Mouse (Mus musculus): ENCODE data around the gene Trim31. TPM values are rescaled to one million over a fixed set of nuclear protein-coding genes. Genes with fewer than 3 reads are reported as not detected.

Gene Trim31
- not detected in 2 replicates for polyA plus RNA-seq (2016; fragmentation: Nextera tagmentation; extraction: Ambion mirVana)

- no peaks in the 10 kb centered on the region for H3K36me3 ChIP-seq
- no peaks in the 10 kb centered on the region for H3K9me3 ChIP-seq
- H3K27ac ChIP-seq, result no peak within 1 kb of the TSS
- no peak within 1 kb of the TSS for H3K4me3 ChIP-seq
- WGBS, result 78% methylated on average over 6 of the region's 6 CpGs
- no peak for DNase-seq (ENCODE audit: low spot score)
- no peaks in the 10 kb centered on the region for H3K27me3 ChIP-seq (ENCODE audit: insufficient read depth, poor library complexity, severe bottlenecking)
- no peaks in the 10 kb centered on the region for H3K4me1 ChIP-seq (replicated peaks)
These were observed at the start of gene Trim31 for GRCm38 (mm10) chr17:36897552-36898205. Gene Trim31, plus strand, starts transcription at chr17:36898118.

- peaks cover 38% of the 10 kb centered on the region for H3K36me3 ChIP-seq
- H3K27me3 ChIP-seq (ENCODE audit: insufficient read depth, poor library complexity, severe bottlenecking), result no peaks in the 10 kb centered on the region
- no peak for DNase-seq (ENCODE audit: low spot score)
- H3K4me3 ChIP-seq, result no peak overlapping the region
- 91% methylated on average over 5 of the region's 5 CpGs for WGBS
- H3K9me3 ChIP-seq, result no peaks in the 10 kb centered on the region
- no peaks in the 10 kb centered on the region for H3K4me1 ChIP-seq (replicated peaks)
- no peak overlapping the region for H3K27ac ChIP-seq
These were observed 49.0 kb upstream of the Trim31 start for GRCm38 (mm10) chr17:36848911-36849310.

GRCm38 (mm10) chr17:36849992-36850391 lies 47.9 kb upstream of the Trim31 start:
- no peak overlapping the region for H3K27ac ChIP-seq
- no peak overlapping the region for H3K4me3 ChIP-seq
- WGBS, result 96% methylated on average over 2 of the region's 2 CpGs
- H3K36me3 ChIP-seq, result peaks cover 46% of the 10 kb centered on the region
- no peaks in the 10 kb centered on the region for H3K4me1 ChIP-seq (replicated peaks)
- H3K27me3 ChIP-seq (ENCODE audit: insufficient read depth, poor library complexity, severe bottlenecking), result no peaks in the 10 kb centered on the region
- no peaks in the 10 kb centered on the region for H3K9me3 ChIP-seq
- DNase-seq (ENCODE audit: low spot score), result no peak

GRCm38 (mm10) chr17:36851200-36851599 lies 46.7 kb upstream of the Trim31 start:
- Histone ChIP-seq H3K27ac (no peak overlapping the region), H3K4me1 (replicated peaks) (no peaks in the 10 kb centered on the region), H3K4me3 (no peak overlapping the region), H3K9me3 (no peaks in the 10 kb centered on the region), H3K27me3 (ENCODE audit: insufficient read depth, poor library complexity, severe bottlenecking) (no peaks in the 10 kb centered on the region), H3K36me3 (peaks cover 57% of the 10 kb centered on the region)
- DNase-seq (ENCODE audit: low spot score), result no peak
- 93% methylated on average over 5 of the region's 5 CpGs for WGBS

- Histone ChIP-seq H3K27ac (no peak overlapping the region), H3K36me3 (peaks cover 62% of the 10 kb centered on the region), H3K4me1 (replicated peaks) (no peaks in the 10 kb centered on the region), H3K4me3 (no peak overlapping the region), H3K27me3 (ENCODE audit: insufficient read depth, poor library complexity, severe bottlenecking) (no peaks in the 10 kb centered on the region), H3K9me3 (no peaks in the 10 kb centered on the region)
- 88% methylated on average over 5 of the region's 5 CpGs for WGBS
- DNase-seq (ENCODE audit: low spot score), result no peak
These were observed 46.3 kb upstream of the Trim31 start for GRCm38 (mm10) chr17:36851627-36852026.

- Histone ChIP-seq H3K4me1 (replicated peaks) (no peaks in the 10 kb centered on the region), H3K27me3 (ENCODE audit: insufficient read depth, poor library complexity, severe bottlenecking) (no peaks in the 10 kb centered on the region), H3K36me3 (peaks cover 93% of the 10 kb centered on the region), H3K9me3 (no peaks in the 10 kb centered on the region), H3K4me3 (no peak overlapping the region), H3K27ac (no peak overlapping the region)
- WGBS, result 92% methylated on average over 3 of the region's 3 CpGs
- no peak for DNase-seq (ENCODE audit: low spot score)
These were observed 42.4 kb upstream of the Trim31 start for GRCm38 (mm10) chr17:36855484-36855883.

GRCm38 (mm10) chr17:36856236-36856635 lies 41.7 kb upstream of the Trim31 start:
- H3K4me1 ChIP-seq (replicated peaks), result no peaks in the 10 kb centered on the region
- DNase-seq (ENCODE audit: low spot score), result no peak
- H3K27ac ChIP-seq, result no peak overlapping the region
- peaks cover 86% of the 10 kb centered on the region for H3K36me3 ChIP-seq
- WGBS, result 94% methylated on average over 4 of the region's 4 CpGs
- no peaks in the 10 kb centered on the region for H3K9me3 ChIP-seq
- no peak overlapping the region for H3K4me3 ChIP-seq
- no peaks in the 10 kb centered on the region for H3K27me3 ChIP-seq (ENCODE audit: insufficient read depth, poor library complexity, severe bottlenecking)

- no peak for DNase-seq (ENCODE audit: low spot score)
- Histone ChIP-seq H3K4me3 (no peak overlapping the region), H3K36me3 (peaks cover 66% of the 10 kb centered on the region), H3K27ac (no peak overlapping the region), H3K4me1 (replicated peaks) (no peaks in the 10 kb centered on the region), H3K27me3 (ENCODE audit: insufficient read depth, poor library complexity, severe bottlenecking) (no peaks in the 10 kb centered on the region), H3K9me3 (no peaks in the 10 kb centered on the region)
- WGBS, result 92% methylated on average over 3 of the region's 3 CpGs
These were observed 39.7 kb upstream of the Trim31 start for GRCm38 (mm10) chr17:36858181-36858580.

- DNase-seq (ENCODE audit: low spot score), result no peak
- Histone ChIP-seq H3K36me3 (peaks cover 34% of the 10 kb centered on the region), H3K27ac (no peak overlapping the region), H3K4me1 (replicated peaks) (peaks cover 2% of the 10 kb centered on the region), H3K9me3 (no peaks in the 10 kb centered on the region), H3K4me3 (no peak overlapping the region), H3K27me3 (ENCODE audit: insufficient read depth, poor library complexity, severe bottlenecking) (peaks cover 8% of the 10 kb centered on the region)
- 76% methylated on average over 2 of the region's 2 CpGs for WGBS
These were observed 36.2 kb upstream of the Trim31 start for GRCm38 (mm10) chr17:36861680-36862079.

- WGBS, result 15% methylated on average over 29 of the region's 29 CpGs
- peaks cover 22% of the 10 kb centered on the region for H3K27me3 ChIP-seq (ENCODE audit: insufficient read depth, poor library complexity, severe bottlenecking)
- peak within 1 kb of the TSS; percentile 23; the same call in 1 of the 2 replicates for H3K27ac ChIP-seq
- no peaks in the 10 kb centered on the region for H3K9me3 ChIP-seq
- H3K4me1 ChIP-seq (replicated peaks), result peaks cover 9% of the 10 kb centered on the region
- no peak for DNase-seq (ENCODE audit: low spot score)
- H3K36me3 ChIP-seq, result no peaks in the 10 kb centered on the region
- H3K4me3 ChIP-seq, result peak within 1 kb of the TSS; percentile 42
These were observed 31.0 kb upstream of the Trim31 start, which contains the start of gene Trim15 for GRCm38 (mm10) chr17:36866719-36867527. Gene Trim15, minus strand, starts transcription at chr17:36867210.

GRCm38 (mm10) chr17:36868836-36869235 lies 29.1 kb upstream of the Trim31 start:
- Histone ChIP-seq H3K27me3 (ENCODE audit: insufficient read depth, poor library complexity, severe bottlenecking) (peaks cover 22% of the 10 kb centered on the region), H3K4me1 (replicated peaks) (peaks cover 9% of the 10 kb centered on the region), H3K4me3 (no peak overlapping the region), H3K36me3 (no peaks in the 10 kb centered on the region), H3K9me3 (no peaks in the 10 kb centered on the region), H3K27ac (no peak overlapping the region; the same call in 1 of the 2 replicates)
- DNase-seq (ENCODE audit: low spot score), result no peak
- 80% methylated on average over 2 of the region's 2 CpGs for WGBS

- Histone ChIP-seq H3K9me3 (no peaks in the 10 kb centered on the region), H3K27me3 (ENCODE audit: insufficient read depth, poor library complexity, severe bottlenecking) (peaks cover 22% of the 10 kb centered on the region), H3K27ac (peak within 1 kb of the TSS; percentile 25; the same call in 1 of the 2 replicates), H3K36me3 (no peaks in the 10 kb centered on the region), H3K4me3 (no peak within 1 kb of the TSS), H3K4me1 (replicated peaks) (peaks cover 9% of the 10 kb centered on the region)
- no peak for DNase-seq (ENCODE audit: low spot score)
- 81% methylated on average over 4 of the region's 4 CpGs for WGBS
These were observed 28.5 kb upstream of the Trim31 start, which contains the start of gene Trim10 for GRCm38 (mm10) chr17:36869284-36869954. Gene Trim10, plus strand, starts transcription at chr17:36869574.
